Mouse (Mus musculus) MEL (cell line): ENCODE results near the gene Arhgef7. TPM values are rescaled to one million over a fixed set of nuclear protein-coding genes. Genes with fewer than 3 reads are reported as not detected.

ENCODE experiments used
- DNase-seq: peaks from one replicate; pipeline ENCODE4 v3.0.0; 2011; ENCODE audit warnings: low read depth, low spot score
- H3K27ac ChIP-seq: 2 replicates; pipeline ENCODE4 v1.5.1; 2012; ENCODE audit warnings: low read depth, mild to moderate bottlenecking, control low read depth, low read length, moderate library complexity; ENCODE audit not compliant: control insufficient read depth
- H3K27me3 ChIP-seq, 2 experiments: fragments of 150-350 bp in 1 of 2; sonication (generic) in 1 of 2; 2 replicates each; pipeline ENCODE4 v1.6.1; 2012; ENCODE audit warnings: low read length in 2 of 2, mild to moderate bottlenecking in 2 of 2, improper control_type of control experiment in 1 of 2, moderate library complexity in 1 of 2; ENCODE audit not compliant: insufficient read depth in 2 of 2, control insufficient read depth in 1 of 2
- H3K36me3 ChIP-seq, 2 experiments: 2 replicates each; pipeline ENCODE4 v1.6.1; 2012 to 2014; ENCODE audit warnings: low read length in 2 of 2, improper control_type of control experiment in 1 of 2, inconsistent platforms in 1 of 2, mild to moderate bottlenecking in 1 of 2; ENCODE audit not compliant: insufficient read depth in 2 of 2, control insufficient read depth in 1 of 2
- H3K4me1 ChIP-seq, 2 experiments: fragments of 150-350 bp in 1 of 2; sonication (generic) in 1 of 2; 2 replicates each; pipeline ENCODE4 v1.6.1; 2012; ENCODE audit warnings: low read length in 2 of 2, improper control_type of control experiment in 1 of 2, mild to moderate bottlenecking in 1 of 2; ENCODE audit not compliant: insufficient read depth in 2 of 2, control insufficient read depth in 1 of 2
- H3K4me3 ChIP-seq, 2 experiments: fragments of 150-350 bp in 1 of 2; sonication (generic) in 1 of 2; 2 replicates each; pipeline ENCODE4 v1.5.1; 2012; ENCODE audit warnings: low read depth in 2 of 2, low read length in 2 of 2, mild to moderate bottlenecking in 2 of 2, moderate library complexity in 2 of 2, control low read depth in 1 of 2, improper control_type of control experiment in 1 of 2; ENCODE audit not compliant: control insufficient read depth in 1 of 2, insufficient read depth in 1 of 2
- H3K79me2 ChIP-seq: 2 replicates; pipeline ENCODE4 v1.6.1; 2012; ENCODE audit warnings: mild to moderate bottlenecking, low read length, moderate library complexity; ENCODE audit not compliant: control insufficient read depth, poor library complexity, insufficient read depth
- H3K9ac ChIP-seq: 2 replicates; pipeline ENCODE4 v1.6.1; 2012; ENCODE audit warnings: low read depth, mild to moderate bottlenecking, control low read depth, low read length, moderate library complexity; ENCODE audit not compliant: control insufficient read depth, poor library complexity, severe bottlenecking
- H3K9me3 ChIP-seq: fragments of 150-350 bp; sonication (generic); replicated peaks from 2 replicates; pipeline ENCODE4 v1.6.1; 2012; ENCODE audit warnings: mild to moderate bottlenecking, low read length, improper control_type of control experiment, moderate library complexity; ENCODE audit not compliant: insufficient read depth
- CHD1 ChIP-seq: IDR thresholded peaks from 2 replicates; pipeline ENCODE4 v1.6.1; 2012; ENCODE audit warnings: low read depth, mild to moderate bottlenecking, inconsistent platforms, low read length, improper control_type of control experiment
- CHD2 ChIP-seq: IDR thresholded peaks from 2 replicates; pipeline ENCODE4 v1.6.1; 2011; ENCODE audit warnings: low read length, improper control_type of control experiment
- CTCF ChIP-seq, 3 experiments: IDR thresholded peaks in 2 of 3; conservative IDR thresholded peaks in 1 of 3; 2 replicates each; pipeline ENCODE4 v1.5.1; 2011 to 2012; ENCODE audit warnings: low read length in 3 of 3, low read depth in 2 of 3, mild to moderate bottlenecking in 2 of 3, improper control_type of control experiment in 1 of 3, inconsistent platforms in 1 of 3, mixed read lengths in 1 of 3, moderate library complexity in 1 of 3; ENCODE audit not compliant: control insufficient read depth in 1 of 3, insufficient read depth in 1 of 3, poor library complexity in 1 of 3, severe bottlenecking in 1 of 3
- E2F4 ChIP-seq: IDR thresholded peaks from 2 replicates; pipeline ENCODE4 v1.6.1; 2011; ENCODE audit warnings: low read depth, low read length, improper control_type of control experiment, borderline replicate concordance
- ETS1 ChIP-seq: IDR thresholded peaks from 2 replicates; pipeline ENCODE4 v1.6.1; 2012; ENCODE audit warnings: low read depth, mild to moderate bottlenecking, inconsistent platforms, low read length, improper control_type of control experiment, moderate library complexity
- GABPA ChIP-seq: IDR thresholded peaks from 2 replicates; pipeline ENCODE4 v1.6.1; 2012; ENCODE audit warnings: low read depth, mild to moderate bottlenecking, inconsistent platforms, low read length, improper control_type of control experiment, moderate library complexity
- GATA1 ChIP-seq: IDR thresholded peaks from 2 replicates; pipeline ENCODE4 v1.6.1; 2011; ENCODE audit warnings: low read depth, low read length, improper control_type of control experiment
- HCFC1 ChIP-seq: IDR thresholded peaks from 2 replicates; pipeline ENCODE4 v1.6.1; 2012; ENCODE audit warnings: low read depth, mild to moderate bottlenecking, inconsistent platforms, low read length, improper control_type of control experiment, moderate library complexity
- JUND ChIP-seq: IDR thresholded peaks from 2 replicates; pipeline ENCODE4 v1.6.1; 2011; ENCODE audit warnings: low read depth, mild to moderate bottlenecking, improper control_type of control experiment, low read length
- KAT2A ChIP-seq: conservative IDR thresholded peaks from 2 replicates; pipeline ENCODE4 v1.6.1; 2012; ENCODE audit warnings: low read depth, low read length, improper control_type of control experiment, inconsistent platforms
- MAZ ChIP-seq: IDR thresholded peaks from 2 replicates; pipeline ENCODE4 v1.6.1; 2012; ENCODE audit warnings: low read depth, mild to moderate bottlenecking, inconsistent platforms, low read length, improper control_type of control experiment
- MYC ChIP-seq: IDR thresholded peaks from 2 replicates; pipeline ENCODE4 v1.6.1; 2011; ENCODE audit warnings: low read depth, mild to moderate bottlenecking, low read length, improper control_type of control experiment, moderate library complexity
- NELFE ChIP-seq: IDR thresholded peaks from 2 replicates; pipeline ENCODE4 v1.6.1; 2011; ENCODE audit warnings: low read depth, low read length, improper control_type of control experiment
- NRF1 ChIP-seq: IDR thresholded peaks from 2 replicates; pipeline ENCODE4 v1.6.1; 2014; ENCODE audit warnings: low read depth, mild to moderate bottlenecking, inconsistent platforms, low read length, improper control_type of control experiment, moderate library complexity; ENCODE audit not compliant: poor library complexity, insufficient read depth, severe bottlenecking
- POLR2A ChIP-seq, 2 experiments: IDR thresholded peaks; 2 replicates each; pipeline ENCODE4 v1.6.1; 2011 to 2012; ENCODE audit warnings: low read length in 2 of 2, mild to moderate bottlenecking in 2 of 2, control low read depth in 1 of 2, improper control_type of control experiment in 1 of 2, low read depth in 1 of 2, moderate library complexity in 1 of 2; ENCODE audit not compliant: control insufficient read depth in 1 of 2, insufficient read depth in 1 of 2, poor library complexity in 1 of 2
- POLR2AphosphoS5 ChIP-seq: IDR thresholded peaks from 2 replicates; pipeline ENCODE4 v1.6.1; 2012; ENCODE audit warnings: low read depth, borderline replicate concordance, mild to moderate bottlenecking, inconsistent platforms, low read length, moderate library complexity, mixed read lengths
- RCOR1 ChIP-seq: IDR thresholded peaks from 2 replicates; pipeline ENCODE4 v1.6.1; 2012; ENCODE audit warnings: low read depth, mild to moderate bottlenecking, inconsistent platforms, low read length, improper control_type of control experiment
- SIN3A ChIP-seq: IDR thresholded peaks from 2 replicates; pipeline ENCODE4 v1.6.1; 2012; ENCODE audit warnings: low read length, improper control_type of control experiment, inconsistent platforms
- TCF12 ChIP-seq: IDR thresholded peaks from 2 replicates; pipeline ENCODE4 v1.6.1; 2014; ENCODE audit warnings: low read depth, mild to moderate bottlenecking, inconsistent platforms, low read length, improper control_type of control experiment, moderate library complexity
- UBTF ChIP-seq: IDR thresholded peaks from 2 replicates; pipeline ENCODE4 v1.6.1; 2012; ENCODE audit warnings: low read depth, mild to moderate bottlenecking, inconsistent platforms, low read length, improper control_type of control experiment, moderate library complexity, borderline replicate concordance; ENCODE audit not compliant: insufficient read depth
- USF1 ChIP-seq: IDR thresholded peaks from 2 replicates; pipeline ENCODE4 v1.6.1; 2014; ENCODE audit warnings: low read depth, mild to moderate bottlenecking, inconsistent platforms, low read length, improper control_type of control experiment, moderate library complexity
- USF2 ChIP-seq, 2 experiments: IDR thresholded peaks; 2 replicates each; pipeline ENCODE4 v1.6.1; 2011 to 2012; ENCODE audit warnings: improper control_type of control experiment in 2 of 2, low read length in 2 of 2, borderline replicate concordance in 1 of 2, inconsistent platforms in 1 of 2, low read depth in 1 of 2, mild to moderate bottlenecking in 1 of 2; ENCODE audit not compliant: insufficient read depth in 1 of 2
- ZC3H11A ChIP-seq: IDR thresholded peaks from 2 replicates; pipeline ENCODE4 v1.6.1; 2012; ENCODE audit warnings: low read depth, mild to moderate bottlenecking, inconsistent platforms, low read length, improper control_type of control experiment
- ZKSCAN1 ChIP-seq: IDR thresholded peaks from 2 replicates; pipeline ENCODE4 v1.6.1; 2012; ENCODE audit warnings: low read depth, mild to moderate bottlenecking, inconsistent platforms, low read length, improper control_type of control experiment, moderate library complexity
- polyA plus RNA-seq, 2 experiments: library from polyadenylated mRNA; stranded (reverse) in 1 of 2; unstranded in 1 of 2; fragments of >175 nt in 1 of 2; fragments of >200 nt in 1 of 2; gene quantifications; 2 replicates each; pipeline versions ENCODE4 v1.2.1 to v1.2.4; 2012; ENCODE audit warnings: low replicate concordance in 2 of 2, low read depth in 1 of 2; ENCODE audit not compliant: insufficient read length in 2 of 2, insufficient read depth in 1 of 2, missing spikeins in 1 of 2
- total RNA-seq: library from RNA; depleted of rRNA; stranded (reverse); fragments of 300-350 nt; gene quantifications from 2 replicates; pipeline ENCODE4 v1.2.3, GENCODE M21; 2012

Gene Arhgef7
- total and polyA plus RNA-seq, 3 experiments: 21.0 to 36.8 TPM; not detected in 1

DNA sequence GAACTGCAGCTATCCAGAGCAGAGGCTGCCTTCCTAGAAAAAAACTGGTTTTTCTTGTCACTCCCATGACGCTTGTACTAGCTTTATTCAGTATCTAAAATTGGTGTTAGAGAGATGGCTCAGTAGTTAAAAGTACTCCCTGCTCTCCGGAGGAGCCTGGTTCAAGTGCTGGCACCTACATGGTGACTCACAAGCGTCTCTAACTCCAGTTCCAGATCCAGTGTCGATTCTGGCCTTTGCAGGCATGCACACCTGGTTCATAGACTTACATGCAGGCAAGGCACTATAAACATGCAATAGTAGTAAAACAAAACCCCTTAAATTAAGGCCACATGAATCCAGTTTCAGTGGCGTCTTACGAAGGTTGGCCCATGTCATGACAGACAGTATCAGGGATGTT, 34.0 kb downstream of the Arhgef7 start:
- no peak overlapping the region for H3K27ac ChIP-seq
- H3K9me3 ChIP-seq: no peaks in the 10 kb centered on the region
- TF ChIP-seq TCF12 (no peak), USF2 (IDR thresholded peaks at IDR 0.05; ENCODE audit: borderline replicate concordance in 1 of 2, insufficient read depth in 1 of 2, low read depth in 1 of 2, low read length in 2 of 2) (no peak), ETS1 (no peak), ZC3H11A (no peak), JUND (no peak), MAZ (no peak), NRF1 (no peak), CHD1 (no peak), CTCF (IDR thresholded peaks at IDR 0.05 in 2 of 3, conservative IDR thresholded peaks at IDR 0.05 in 1 of 3; ENCODE audit: control insufficient read depth in 1 of 3, insufficient read depth in 1 of 3, low read depth in 2 of 3, low read length in 3 of 3, poor library complexity in 1 of 3, severe bottlenecking in 1 of 3) (no peak), SIN3A (no peak), GABPA (no peak), USF1 (no peak), KAT2A (no peak), GATA1 (no peak), NELFE (no peak), RCOR1 (no peak)
- peaks cover 1 to 6% of the 10 kb centered on the region in 2 experiments for H3K4me1 ChIP-seq
- no peak overlapping the region for H3K4me3 ChIP-seq
- peaks cover 0 to 9% of the 10 kb centered on the region in 2 experiments; a peak in 2 of 4 replicates for H3K36me3 ChIP-seq
- peaks cover 38% of the 10 kb centered on the region for H3K79me2 ChIP-seq
- no peak for DNase-seq
- no peak overlapping the region for H3K9ac ChIP-seq
- H3K27me3 ChIP-seq: no peaks in the 10 kb centered on the region

GRCm38 (mm10) chr8:11762048-11762447, 34.5 kb downstream of the Arhgef7 start:
- H3K4me1 ChIP-seq: peaks cover 0 to 5% of the 10 kb centered on the region in 2 experiments; a peak in 2 of 4 replicates
- TF ChIP-seq CHD2 (no peak), E2F4 (no peak), ZC3H11A (no peak), USF2 (IDR thresholded peaks at IDR 0.05; ENCODE audit: borderline replicate concordance in 1 of 2, insufficient read depth in 1 of 2, low read depth in 1 of 2, low read length in 2 of 2) (no peak), HCFC1 (no peak), CHD1 (no peak), GATA1 (no peak), CTCF (IDR thresholded peaks at IDR 0.05 in 2 of 3, conservative IDR thresholded peaks at IDR 0.05 in 1 of 3; ENCODE audit: control insufficient read depth in 1 of 3, insufficient read depth in 1 of 3, low read depth in 2 of 3, low read length in 3 of 3, poor library complexity in 1 of 3, severe bottlenecking in 1 of 3) (no peak), POLR2AphosphoS5 (no peak), USF1 (no peak), JUND (no peak), MYC (no peak), ETS1 (no peak), UBTF (no peak), NELFE (no peak), POLR2A (IDR thresholded peaks at IDR 0.05; ENCODE audit: control insufficient read depth in 1 of 2, insufficient read depth in 1 of 2, low read depth in 1 of 2, low read length in 2 of 2, poor library complexity in 1 of 2) (no peak), ZKSCAN1 (no peak)
- H3K79me2 ChIP-seq: peaks cover 38% of the 10 kb centered on the region
- DNase-seq: no peak
- H3K27me3 ChIP-seq: no peaks in the 10 kb centered on the region
- H3K27ac ChIP-seq: no peak overlapping the region
- H3K9ac ChIP-seq: no peak overlapping the region
- H3K36me3 ChIP-seq: peaks cover 0 to 7% of the 10 kb centered on the region in 2 experiments; a peak in 2 of 4 replicates
- no peaks in the 10 kb centered on the region for H3K9me3 ChIP-seq
- no peak overlapping the region for H3K4me3 ChIP-seq
